Mouse (Mus musculus): ENCODE results near the gene Isca1.
A peak's percentile ranks its signal among the peaks of the same experiment; 100 is the strongest.
"Not testable (repeated sequence)": the region's sequence is repeated elsewhere in the genome, so short reads cannot be mapped to it uniquely, and the experiment has no call there.

Isca1 gene

DNA sequence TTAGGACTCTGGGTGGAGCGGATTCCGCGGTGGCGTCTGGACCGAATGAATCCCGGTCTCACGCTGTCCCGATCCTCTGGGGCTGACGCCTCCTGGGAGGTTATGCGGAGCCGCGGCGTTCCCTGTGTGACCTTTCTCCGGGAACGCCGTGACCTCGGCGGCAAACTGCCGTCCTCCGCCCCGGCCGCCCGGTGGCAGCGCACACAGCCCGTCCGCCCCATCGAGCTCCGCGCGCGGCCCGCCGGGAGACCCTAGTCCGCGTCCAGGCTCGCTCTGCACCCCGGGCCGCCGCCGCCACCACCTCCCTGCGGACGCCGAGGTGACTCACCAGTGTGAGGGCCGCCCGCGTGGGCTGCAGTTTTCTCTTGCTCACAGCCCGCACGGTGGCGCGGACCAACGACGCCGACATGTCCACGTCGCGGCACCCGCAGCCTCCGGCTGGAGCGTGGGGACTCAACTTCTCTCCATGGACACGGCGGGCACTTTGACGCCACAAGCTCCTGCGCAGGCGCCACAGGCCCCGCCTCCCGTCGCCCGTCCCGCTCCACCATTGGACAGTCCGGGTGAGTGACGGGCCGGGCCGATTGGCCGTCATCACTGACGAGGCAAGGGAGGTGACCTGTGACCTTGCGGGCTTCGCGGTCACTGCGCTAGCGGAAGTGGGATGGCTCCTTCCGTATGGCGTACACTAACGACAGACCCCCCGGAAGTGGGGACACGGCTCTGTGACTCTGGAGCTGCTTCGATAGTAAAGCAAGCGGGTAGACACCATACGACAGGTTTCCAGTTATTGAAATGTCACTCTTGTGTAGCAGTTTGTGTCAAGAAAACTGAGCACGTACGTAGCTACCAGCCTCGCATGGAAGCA, at the start of gene Isca1:
TSS of gene Isca1 (minus strand) at position 515 of the 868 bp plus-strand sequence.
- peak; percentile 97 for DNase-seq (ENCODE audit: low read depth, low spot score)

DNA sequence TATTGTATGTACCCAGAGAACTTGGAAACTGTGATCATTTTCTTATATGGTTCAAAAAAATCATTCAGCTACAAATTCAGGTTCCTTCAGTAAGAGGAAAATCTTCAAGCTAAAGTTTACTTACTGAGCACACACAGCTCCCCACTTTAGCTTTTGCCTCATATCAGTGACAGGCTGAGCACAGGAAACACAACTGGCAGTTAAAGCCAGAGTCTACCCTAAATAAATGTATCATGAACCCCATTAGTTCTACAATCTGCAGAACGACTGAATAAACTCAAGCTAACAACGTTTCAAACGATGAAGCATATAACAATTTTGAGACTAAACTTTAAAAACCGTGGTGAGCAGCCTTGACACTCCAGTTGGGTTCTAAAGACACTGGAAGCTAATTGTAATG, 47.7 kb upstream of the Isca1 start:
- no peak for DNase-seq (ENCODE audit: low read depth, low spot score)

DNA sequence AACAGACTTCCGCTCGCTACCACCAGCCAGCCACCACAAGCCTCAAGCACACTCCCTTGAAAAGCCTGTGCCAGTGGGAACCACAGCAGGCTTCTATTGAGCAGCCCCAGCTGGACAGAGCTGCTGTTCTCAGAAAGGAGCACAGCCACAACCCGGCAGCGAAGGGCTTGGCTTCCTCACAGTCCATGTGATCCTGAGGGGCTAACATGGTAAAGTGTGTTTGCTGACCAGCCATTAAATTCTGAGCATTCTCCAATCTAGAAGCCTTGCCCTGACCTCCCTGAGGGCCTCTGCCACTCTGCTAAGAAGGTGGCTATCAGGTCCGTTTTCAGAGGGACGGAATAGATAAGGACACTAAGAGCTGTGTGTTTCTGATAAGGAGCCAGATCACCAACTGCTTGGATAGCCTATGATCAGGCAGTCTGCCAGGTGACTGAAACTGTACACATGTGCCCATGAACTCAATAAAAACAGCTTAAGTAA, 44.5 kb upstream of the Isca1 start:
- no peak for DNase-seq (ENCODE audit: low read depth, low spot score)

DNA sequence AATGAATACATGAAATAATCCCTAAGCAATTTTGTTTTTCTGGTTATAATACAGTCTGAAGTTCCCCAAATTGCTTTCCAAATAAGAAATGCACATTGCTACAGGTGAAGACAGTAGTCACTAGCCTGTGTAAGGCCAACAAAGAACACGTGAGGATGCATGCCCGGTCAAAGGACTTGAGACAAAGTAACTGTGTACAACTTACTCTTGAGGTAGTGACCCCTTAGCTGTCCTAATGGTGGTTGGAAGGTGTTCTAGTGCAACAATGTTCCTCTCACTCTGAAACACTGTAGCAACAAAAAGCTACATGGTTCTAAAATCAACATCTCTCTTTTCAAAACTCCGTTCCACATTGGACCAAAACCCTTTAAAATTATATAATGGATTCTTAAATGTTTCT, 42.0 kb upstream of the Isca1 start:
- no peak for DNase-seq (ENCODE audit: low read depth, low spot score)

DNA sequence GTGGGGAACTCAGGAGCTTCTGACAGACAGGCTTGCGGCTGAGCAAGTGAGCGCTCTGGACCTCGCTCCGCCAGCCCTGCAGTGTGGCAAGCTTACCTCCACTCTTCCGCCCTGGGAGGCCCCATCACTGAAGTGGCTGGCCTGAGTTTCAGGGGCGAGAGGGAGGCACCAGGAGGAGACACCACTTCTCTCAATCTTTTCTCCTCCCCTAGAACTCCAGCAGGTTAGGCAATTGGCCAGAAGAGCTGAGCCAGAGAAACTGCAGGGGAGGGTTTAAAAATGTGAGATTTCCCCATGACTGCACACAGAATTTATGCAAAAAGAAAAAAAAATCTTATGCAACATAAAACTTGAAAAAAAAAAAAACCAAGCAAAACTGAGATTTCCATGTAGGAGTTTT, 31.4 kb upstream of the Isca1 start:
- DNase-seq (ENCODE audit: low read depth, low spot score), result no peak

DNA sequence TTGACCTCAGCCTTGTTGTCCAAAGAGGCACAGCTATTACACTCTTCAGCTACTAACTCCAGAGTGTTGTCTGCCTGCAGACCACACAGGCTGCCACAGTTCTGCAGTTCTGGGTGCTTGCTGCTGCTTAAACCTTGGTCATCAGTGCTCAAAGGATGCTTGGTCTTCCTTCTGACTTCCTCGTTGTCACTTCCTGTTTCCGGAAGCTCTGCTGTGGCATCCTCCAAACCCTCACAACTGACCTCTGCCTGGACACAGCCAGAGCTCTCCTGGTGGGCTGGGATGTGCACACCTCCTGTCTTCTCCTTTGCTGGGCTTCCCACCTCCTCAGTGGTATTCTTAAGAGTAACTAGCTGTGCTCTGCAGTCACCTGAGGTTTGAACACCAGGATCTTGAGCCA, 30.5 kb upstream of the Isca1 start:
- DNase-seq (ENCODE audit: low read depth, low spot score), result no peak

DNA sequence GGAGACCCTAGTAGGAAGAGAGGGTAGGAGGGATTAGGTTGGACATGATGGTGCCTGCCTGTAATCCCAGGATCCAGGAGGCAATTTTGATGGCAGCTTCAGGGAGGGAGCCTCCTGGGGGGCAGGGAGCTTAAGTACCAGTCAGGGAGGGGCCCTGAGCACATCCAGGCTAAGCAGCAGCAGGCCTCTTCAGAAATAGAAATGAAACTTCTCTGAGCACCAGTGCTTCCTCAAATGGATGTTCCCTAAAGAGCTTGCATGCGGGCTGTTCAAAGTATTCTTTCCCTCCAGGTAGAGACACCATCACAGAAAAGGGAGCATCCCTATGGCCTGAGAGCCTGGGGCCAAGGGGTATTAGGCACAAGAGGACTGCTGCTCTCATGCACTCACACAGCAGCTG, 28.7 kb upstream of the Isca1 start:
- DNase-seq (ENCODE audit: low read depth, low spot score), result no peak

DNA sequence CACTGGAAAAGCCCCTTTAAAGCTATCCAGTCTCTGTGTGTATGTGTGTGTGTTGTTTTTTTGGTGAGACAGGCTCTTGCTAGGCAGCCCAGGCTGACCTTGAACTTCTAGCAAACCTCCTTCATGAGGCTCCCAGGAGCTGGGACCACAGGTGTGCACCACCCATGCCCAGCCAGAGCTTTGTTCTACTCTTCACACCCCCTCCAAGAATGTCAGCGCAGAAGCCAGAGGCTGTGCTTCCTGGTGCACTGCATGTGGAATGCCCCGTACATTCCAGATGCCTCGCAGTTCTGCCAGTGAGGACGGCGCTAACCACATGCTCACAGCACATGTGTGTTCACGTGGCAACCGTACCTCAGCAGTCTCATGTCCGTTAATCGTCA, 26.8 kb upstream of the Isca1 start:
- no peak for DNase-seq (ENCODE audit: low read depth, low spot score)

DNA sequence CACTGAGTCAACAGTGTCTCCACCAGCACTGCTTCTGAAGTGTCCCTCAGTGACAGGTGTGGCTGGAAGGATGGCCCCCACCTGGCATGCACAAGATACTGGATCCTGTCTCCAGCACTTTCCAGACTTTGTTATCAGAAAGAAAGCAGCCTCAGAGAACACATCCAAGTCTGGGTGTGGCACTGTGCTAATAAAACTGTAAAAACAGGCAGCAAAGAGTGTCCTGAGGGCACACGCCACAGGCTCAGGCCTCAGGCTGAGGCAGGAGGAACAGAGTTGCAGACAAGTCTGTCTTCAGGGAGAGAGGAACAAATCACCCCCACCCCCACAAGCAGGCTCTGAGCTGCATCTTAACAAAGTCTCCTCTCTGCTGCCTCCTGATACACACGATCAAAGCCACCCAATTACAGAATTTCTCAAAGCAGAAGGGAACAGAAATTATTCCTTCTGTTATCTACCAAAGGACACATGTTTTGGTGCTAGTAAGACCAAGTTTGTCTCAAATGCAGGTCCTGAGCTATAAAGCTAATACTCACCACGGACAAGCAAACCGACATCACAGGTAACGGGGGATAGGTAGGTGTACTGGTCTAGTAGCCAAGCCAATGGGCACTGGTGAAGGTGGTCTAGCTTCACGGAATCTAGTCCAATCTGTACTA, 26.3 kb upstream of the Isca1 start:
- no peak for DNase-seq (ENCODE audit: low read depth, low spot score)

DNA sequence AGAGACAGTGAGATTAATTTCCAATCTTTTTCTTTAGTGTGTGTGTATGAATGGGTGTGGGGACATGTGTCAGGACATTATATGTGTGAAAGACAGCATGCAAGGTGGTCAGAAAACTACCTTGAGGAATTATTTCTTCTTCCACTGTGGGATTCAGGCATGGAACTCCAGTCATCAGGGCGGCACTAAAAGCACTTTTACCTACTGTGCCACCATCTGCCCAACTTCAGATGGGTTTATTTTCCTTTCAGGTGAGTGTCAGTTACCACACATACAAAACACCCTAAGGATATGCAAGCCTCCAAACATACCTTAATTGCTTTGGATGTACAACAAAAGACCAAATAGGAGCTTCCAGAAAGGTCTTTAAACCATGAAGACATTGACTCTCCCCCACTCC, 25.2 kb upstream of the Isca1 start:
- no peak for DNase-seq (ENCODE audit: low read depth, low spot score)

DNA sequence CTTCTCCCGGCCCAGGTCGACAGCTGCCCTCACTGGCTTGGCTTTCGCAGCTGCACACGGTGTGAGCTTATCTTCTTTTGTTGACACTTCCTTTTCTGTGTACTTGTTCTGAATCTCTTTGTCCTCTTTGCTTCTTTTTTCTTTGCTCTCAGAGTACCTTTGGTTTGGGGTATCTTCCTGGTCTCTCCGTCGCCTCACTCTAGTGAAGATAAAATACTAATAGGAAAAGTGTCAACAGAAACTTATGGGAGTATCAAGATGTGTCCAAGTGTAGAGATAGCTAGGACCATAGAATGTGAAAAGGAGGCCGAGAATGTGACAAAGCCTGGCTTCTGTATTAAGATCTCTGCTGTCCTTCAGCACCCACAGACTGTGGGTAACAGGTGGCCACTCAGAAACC, 12.5 kb upstream of the Isca1 start, which contains the start of gene Gm49354:
TSS of gene Gm49354 (minus strand) at position 101 of the 400 bp plus-strand sequence.
- DNase-seq (ENCODE audit: low read depth, low spot score), result no peak

DNA sequence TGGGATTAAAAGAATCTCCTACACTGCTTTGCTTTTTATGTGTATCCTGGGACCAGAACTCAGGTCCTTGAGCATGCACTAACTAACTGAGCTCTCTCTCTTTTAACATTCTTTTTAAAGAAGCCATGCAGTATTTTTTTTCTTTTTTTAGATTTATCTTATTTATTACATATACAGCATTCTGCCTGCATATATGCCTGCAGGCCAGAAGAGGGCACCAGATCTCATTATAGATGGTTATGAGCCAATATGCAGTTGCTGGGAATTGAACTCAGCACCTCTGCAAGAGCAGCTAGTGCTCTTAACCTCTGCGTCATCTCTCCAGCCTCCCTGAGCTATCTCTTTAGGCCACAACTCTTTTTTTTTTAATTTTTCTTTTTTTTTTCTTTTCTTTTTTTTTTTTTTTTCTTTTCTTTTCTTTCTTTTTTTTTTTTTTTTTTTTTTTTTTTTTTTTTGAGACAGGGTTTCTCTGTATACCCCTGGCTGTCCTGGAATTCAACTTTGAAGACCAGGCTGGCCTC, 10.2 kb upstream of the Isca1 start:
- DNase-seq (ENCODE audit: low read depth, low spot score), result not testable (repeated sequence)

DNA sequence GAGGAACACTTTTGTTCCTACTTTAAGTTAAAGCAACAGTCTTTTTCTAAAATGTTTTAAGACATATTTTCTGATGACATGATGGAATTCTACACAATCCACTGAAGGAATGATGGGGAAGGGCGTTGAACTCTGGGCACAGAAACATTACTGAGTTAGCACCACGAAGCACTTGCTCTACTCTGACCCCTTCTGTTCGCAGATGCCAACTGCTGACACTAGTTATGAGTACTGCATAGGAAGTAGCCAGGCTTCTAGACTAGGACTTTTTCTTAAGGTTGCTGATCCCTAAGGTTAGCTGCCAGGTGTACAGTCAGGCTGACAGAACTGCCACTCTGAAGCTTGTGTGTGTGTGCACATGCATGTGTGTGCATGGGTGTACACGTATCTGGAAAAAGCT, 9.6 kb upstream of the Isca1 start:
- no peak for DNase-seq (ENCODE audit: low read depth, low spot score)

DNA sequence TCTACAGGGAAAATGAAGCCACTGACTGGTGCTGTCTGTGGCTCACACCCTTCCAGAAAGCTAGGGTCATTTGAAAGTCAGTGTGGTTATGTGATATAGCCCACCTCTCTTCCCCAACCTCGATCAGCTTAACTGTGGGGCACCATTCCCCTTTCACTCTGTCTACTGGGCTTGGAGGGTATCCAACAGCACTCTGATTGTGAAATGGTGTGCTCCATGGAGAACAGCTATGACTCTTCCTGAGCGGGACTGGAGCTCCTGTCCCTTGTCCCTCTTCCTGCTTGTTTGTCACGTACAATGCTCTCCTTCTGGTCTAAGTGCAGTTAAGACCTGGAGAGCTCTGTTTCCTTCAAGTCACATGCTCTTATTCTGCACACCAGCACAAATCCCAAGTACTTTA, 5.6 kb upstream of the Isca1 start:
- DNase-seq (ENCODE audit: low read depth, low spot score), result no peak

DNA sequence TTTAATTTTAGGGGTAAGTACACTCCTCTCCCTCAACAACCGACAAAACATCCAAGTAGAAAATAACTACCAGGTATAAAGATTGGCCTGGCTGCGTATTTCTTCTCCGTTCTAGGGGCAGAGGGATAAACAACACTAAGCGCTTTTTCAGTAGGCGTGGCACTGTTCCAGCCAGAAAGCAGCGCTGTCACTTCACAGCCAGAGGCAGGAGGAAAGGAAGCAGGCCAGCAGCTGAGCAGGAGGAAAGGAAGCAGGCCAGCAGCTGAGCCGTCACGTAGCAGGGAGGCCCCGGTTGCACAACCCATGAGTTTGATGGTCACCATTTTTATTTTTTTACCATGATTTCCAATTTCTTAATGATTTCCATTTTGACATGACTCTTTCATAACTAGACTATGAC, 1.6 kb upstream of the Isca1 start:
- no peak for DNase-seq (ENCODE audit: low read depth, low spot score)

DNA sequence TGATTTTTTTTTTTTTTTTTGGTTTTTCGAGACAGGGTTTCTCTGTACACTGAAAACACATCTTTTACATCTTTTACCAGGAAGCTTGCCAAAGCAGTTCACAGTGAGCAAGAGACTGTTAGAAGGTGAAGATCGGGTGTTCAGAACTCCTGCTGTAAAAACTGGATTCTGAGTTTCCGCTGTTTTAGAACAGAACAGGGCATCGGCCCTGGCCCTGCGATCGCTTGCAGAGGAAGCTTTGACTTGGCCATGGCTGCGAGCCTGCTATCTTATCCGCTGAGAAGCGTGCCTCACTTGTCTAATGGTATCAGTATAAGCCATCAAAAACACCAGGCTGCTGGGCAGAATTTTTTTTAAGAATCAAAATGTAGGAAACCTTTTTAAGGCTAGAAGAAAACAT, 1.2 kb upstream of the Isca1 start:
- no peak for DNase-seq (ENCODE audit: low read depth, low spot score)

DNA sequence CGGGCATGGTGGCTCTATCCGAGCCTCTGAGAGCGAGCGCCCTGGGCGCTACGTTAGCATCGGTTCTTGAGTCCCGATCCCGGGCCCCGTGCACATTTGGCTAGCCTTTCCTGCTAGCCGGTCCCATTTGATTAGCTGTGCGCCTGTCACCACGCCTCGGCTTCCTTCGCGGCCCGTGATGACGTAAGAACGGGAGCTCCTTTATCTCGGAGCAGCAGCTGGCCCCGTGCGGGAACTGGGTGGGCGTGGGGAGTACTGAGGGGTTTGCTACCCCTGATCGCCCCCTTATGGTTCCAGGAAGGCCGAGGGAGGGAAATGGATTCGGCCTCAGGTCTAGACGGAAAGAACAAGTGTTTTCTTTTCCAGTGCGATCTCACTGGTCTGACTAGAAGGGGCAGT, 553 bp upstream of the Isca1 start:
- DNase-seq (ENCODE audit: low read depth, low spot score), result peak; percentile 85

DNA sequence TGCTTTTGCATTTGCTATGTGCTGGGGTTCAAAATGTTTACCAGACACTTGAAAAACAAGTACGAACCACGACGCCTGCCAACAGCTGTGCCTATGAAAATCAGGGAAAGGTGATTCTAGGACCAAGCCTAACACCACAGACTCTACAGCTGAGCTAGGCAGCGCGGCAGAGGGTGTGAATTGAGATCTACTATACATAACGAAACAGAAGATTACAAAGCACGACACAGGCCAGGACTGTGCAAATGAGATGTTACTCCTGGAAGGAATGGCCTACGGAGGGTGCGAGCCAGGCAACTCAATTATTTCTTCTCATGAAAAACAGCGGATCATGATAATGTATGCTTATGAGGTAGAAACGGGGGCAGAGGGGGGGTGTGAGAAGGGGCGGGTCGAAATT, 1.1 kb downstream of the Isca1 start:
- no peak for DNase-seq (ENCODE audit: low read depth, low spot score)

DNA sequence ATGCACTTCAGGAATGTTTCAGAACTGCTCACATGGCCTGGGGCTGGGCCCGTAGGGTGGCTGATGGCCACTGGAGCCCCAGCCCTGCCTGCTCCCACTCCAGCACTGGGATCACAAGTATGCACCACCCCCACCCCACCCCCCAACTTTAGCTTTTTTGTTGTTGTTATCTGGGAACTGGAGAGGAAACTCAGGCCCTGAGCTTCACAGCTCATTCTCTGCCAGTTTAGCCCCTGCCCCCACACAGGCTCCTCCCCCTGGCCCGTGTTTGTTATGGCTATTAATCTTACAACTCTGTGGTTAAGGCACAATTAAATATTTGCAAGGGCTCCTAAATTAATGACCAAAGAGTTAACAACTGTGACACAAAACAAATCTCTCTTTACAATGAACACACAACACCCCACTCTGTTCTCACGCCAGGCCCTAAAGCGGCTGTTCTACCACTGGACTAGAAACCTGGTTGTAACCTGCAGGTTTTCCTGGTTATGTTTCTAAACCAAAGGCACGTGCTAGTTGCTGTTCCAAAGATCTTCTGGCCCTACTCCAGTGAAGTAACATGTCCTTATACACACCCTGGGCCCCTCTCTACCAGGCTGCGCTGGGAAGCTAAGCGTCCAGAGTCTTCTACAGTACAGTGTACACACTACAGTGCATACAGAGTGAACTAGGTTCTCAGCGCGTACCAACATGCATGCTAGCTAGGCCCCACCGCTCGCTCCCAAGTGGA, 2.7 kb downstream of the Isca1 start:
- no peak for DNase-seq (ENCODE audit: low read depth, low spot score)

DNA sequence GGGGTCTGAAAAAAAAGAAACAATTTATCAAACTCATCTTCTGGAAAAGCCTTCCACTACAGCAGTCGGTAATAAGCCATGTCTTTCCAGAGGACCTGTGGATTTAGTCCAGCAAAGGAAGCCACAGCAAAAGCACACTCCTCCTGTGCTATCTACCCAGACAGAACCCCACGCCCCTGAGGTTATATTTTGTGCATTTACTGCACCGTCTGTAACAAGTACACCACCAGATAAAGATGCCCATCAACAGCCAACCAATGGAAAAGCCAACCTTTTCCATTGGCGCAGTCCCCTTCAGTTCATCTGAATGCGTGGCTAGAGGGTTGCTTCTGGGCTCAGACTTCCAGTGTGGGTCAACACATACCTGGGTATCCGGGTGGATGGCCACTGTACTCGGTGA, 6.8 kb downstream of the Isca1 start:
- no peak for DNase-seq (ENCODE audit: low read depth, low spot score)

DNA sequence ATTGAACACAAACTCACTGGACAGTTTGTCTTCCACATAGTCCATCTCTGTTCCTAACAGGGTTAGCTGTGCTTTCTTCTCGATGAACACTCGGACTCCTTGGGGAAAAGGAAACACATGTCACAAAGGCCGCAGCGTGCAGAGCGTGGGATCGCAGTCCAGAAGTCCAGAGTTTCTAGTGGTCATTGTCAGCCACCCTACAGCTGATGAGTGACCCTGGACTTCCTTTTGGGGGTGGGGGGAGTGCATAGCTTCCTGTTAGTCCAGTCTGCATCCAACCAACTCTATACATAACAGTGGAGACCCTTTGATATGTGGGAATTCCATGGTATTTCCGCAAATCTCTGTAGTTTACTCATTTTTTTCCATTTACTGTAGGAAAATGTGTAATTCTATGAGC, 12.7 kb downstream of the Isca1 start:
- no peak for DNase-seq (ENCODE audit: low read depth, low spot score)

DNA sequence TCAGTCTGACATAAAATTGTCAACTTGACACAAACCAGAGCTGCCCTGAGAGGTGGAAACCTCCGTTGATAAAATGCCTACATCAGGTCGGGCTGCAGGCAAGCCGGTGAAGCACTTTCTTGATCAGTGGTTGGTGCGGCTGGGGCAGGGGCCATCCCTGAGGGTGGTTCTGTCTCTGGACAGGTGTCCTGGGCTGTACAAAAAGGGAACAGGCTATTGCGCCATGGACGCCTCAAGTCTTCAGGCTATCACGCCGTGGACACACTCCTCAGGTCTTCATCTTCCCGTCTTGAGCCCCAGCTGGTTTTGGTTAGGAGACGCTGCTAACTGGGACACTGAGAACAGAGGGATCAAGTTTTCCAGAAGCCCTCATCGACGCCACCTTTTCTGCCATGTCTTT, 19.3 kb downstream of the Isca1 start:
- DNase-seq (ENCODE audit: low read depth, low spot score), result no peak

All from embryo, embryonic 11.5 days (tissue).